Mouse (Mus musculus) right cerebral cortex, adult 2 months (tissue): ENCODE measurements around the gene Cldn11.
"Not testable (repeated sequence)": the region's sequence is repeated elsewhere in the genome, so short reads cannot be mapped to it uniquely, and the experiment has no call there.

ENCODE experiments used
- DNase-seq, 2 experiments: peaks; one replicate each; pipeline ENCODE4 v3.0.0; 2021 to 2022; ENCODE audit warnings: low spot score in 2 of 2

The Cldn11 gene

GRCm38 (mm10) chr3:31149706-31150105 is at the start of gene Cldn11:
Gene Cldn11 (plus strand): TSS chr3:31149920.
- DNase-seq: no peak

- no peak for DNase-seq
Measured at GRCm38 (mm10) chr3:31100026-31100425, 49.7 kb upstream of the Cldn11 start.

- no peak for DNase-seq
Measured at GRCm38 (mm10) chr3:31100802-31101201, 48.9 kb upstream of the Cldn11 start.

- DNase-seq: no peak
Measured at GRCm38 (mm10) chr3:31104936-31105335, 44.8 kb upstream of the Cldn11 start.

DNA sequence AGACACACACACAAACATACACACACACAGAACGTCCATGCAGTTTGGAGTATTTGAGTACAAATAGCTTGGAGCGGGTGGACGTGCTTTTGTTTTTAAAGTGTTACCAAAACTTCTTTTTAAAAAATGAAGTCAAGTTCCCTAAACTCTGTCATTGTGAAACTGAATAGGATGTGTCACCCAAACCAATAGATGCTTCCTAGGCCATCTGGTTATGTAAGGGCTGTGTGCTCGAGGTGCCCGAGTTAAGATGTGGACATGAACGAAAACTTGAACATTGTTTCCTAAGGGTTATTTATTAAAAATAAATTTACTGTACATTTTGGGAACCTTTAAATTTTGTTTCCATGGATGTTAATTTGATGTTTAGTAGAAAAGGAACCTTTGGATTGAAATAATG is 43.1 kb upstream of the Cldn11 start:
- DNase-seq: no peak

DNA sequence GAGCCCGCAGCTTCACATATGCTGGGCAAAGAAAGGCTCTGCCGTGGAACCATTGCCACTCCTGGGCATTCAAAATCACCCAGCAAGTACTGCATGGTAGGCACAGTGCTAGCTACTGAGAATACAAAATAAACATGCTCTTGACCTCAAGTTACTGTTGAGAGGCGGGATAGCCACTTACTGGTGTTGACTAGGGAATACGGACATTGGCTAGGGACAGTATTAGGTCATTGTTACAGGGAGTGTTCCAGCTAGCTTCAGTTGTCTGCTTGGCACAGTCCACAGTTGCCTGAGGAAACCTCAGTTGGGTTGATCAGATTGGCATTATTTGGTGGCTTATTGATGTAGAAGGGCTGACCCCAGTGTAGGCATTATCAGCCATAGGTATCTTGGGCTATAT is 42.0 kb upstream of the Cldn11 start:
- no peak for DNase-seq

- DNase-seq: no peak
Measured at GRCm38 (mm10) chr3:31109108-31109507, 40.6 kb upstream of the Cldn11 start.

DNA sequence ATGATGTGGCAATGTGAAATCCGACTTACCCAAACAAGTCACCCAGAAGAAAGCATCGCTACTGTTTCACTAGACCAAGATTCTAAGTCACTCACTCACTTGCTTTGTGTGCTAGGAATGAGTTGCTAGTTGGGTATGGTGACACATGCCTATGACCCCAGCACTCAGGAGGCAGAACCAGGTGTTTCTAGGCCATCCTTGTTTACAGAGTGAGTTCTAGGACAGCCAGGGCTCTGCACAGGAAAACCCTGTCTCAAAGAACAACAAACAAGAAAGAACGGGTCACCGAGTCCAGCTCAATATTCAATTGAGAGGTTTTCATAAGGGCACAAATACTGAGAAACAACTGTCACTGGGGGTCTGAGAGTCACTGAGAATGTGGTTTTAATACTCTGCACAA is 26.6 kb upstream of the Cldn11 start:
- DNase-seq: no peak

DNA sequence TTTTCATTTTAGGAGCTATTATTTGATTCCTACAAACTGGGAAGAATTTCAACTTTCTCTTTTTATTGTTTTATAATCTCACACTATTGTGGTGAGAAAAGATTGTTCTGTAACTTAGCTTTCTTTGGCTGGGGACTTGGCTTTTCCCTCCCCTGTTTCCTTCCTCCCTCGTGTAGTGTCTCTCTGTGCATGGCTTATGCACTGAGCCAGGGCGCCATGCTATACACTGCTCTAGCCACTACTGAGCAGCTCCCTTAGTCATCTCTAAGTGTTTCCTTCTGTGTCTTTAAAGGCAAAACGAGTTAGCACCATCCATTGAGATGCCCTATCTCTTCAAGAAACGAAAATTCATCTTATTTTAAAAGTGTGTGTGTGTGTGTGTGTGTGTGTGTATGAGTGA is 23.4 kb upstream of the Cldn11 start:
- DNase-seq: no peak

DNA sequence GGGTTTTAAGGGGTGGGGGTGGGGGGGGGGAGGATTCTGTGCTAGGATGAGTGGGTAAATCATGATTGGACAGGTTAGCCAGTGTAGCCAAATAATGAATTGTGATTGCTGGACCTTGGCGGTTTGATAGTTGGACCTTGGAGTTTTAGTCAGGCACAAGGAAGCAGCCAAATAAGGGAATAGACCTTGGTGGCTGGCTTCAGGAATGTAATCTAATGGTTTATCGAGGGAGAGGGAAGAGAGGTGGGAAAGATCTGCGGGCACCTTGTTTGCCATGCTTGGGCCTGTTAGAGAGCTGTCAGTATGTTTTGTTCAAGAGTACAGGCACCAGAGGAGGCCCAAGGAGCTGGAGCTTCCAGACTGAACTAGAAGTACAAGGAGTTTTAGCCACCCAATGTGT is 22.9 kb upstream of the Cldn11 start:
- DNase-seq: no peak

- DNase-seq: no peak
Measured at GRCm38 (mm10) chr3:31129766-31130165, 20.0 kb upstream of the Cldn11 start.

DNA sequence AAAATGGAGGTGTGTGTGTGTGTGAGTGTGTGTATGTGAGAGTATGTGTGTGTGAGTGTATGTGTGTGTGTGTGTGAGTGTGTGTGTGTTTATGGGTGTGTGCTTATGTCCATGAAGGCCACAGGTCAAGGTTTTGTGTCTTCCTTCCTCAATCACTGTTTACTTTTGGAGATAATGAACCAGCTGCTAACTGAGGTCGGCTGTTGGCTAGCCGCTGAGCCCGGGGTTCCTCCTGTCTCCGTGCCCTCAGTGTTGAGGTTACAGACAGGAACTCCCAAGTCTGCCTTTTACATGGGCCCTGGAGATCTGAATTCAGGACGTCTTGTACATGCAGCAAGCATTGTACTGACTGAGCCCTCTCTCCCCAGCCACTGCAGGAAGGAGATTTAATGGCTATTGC is 16.1 kb upstream of the Cldn11 start:
- no peak for DNase-seq

DNA sequence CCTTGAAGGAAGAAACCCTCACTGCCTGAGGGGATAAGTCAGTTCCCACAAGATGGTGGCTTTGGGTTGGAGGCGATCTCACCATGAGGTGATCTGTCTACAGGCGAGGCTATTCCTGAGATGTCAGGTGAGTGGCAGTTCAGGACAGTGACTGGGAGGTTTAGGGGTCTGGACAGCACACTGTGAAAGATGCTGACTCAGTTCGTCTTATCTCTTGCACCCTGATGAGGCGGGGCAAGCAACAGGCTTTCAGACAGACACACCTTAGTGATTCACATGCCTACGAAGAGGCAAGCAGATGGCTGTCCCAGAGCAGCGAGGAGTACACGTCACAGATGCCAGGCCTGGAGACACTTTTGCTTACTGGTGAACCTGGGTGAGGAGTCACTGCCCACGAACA is 15.5 kb upstream of the Cldn11 start:
- no peak for DNase-seq

DNA sequence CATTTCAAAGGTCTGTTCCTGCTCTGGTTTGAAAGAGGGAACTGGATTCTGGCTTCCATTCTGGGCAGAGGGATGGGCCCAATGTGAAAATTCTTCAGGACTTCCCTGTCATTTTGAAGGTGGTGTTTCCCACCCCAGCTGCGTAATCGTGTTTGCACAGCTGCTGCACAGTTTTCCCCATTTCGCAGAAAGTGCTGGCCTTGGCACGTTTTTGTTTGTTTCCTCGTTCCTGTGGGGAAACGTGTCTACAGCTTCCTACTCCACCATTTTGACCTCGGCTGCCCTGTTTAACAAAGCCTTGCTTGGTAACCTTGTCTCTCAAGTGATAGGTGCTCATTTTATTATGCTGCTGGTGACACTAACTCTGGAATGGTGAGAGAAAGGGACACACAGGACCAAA is 15.0 kb upstream of the Cldn11 start:
- DNase-seq: no peak

DNA sequence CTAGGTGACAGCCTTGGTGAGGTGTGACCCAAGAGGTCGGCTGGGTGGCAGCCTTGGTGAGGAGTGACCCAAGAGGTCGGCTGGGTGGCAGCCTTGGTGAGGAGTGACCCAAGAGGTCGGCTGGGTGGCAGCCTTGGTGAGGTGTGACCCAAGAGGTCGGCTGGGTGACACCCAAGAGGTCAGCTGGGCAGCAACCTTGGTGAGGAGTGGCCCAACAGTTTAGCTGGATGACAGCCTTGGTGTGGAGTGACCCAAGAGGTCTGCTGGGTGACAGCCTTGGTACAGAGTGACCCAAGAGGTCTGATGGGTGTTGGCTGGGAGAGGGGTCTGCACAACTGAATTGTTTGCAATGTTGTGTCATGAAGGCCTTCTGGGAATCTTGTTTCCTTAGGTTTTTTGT is 13.1 kb upstream of the Cldn11 start:
- DNase-seq: not testable (repeated sequence)

DNA sequence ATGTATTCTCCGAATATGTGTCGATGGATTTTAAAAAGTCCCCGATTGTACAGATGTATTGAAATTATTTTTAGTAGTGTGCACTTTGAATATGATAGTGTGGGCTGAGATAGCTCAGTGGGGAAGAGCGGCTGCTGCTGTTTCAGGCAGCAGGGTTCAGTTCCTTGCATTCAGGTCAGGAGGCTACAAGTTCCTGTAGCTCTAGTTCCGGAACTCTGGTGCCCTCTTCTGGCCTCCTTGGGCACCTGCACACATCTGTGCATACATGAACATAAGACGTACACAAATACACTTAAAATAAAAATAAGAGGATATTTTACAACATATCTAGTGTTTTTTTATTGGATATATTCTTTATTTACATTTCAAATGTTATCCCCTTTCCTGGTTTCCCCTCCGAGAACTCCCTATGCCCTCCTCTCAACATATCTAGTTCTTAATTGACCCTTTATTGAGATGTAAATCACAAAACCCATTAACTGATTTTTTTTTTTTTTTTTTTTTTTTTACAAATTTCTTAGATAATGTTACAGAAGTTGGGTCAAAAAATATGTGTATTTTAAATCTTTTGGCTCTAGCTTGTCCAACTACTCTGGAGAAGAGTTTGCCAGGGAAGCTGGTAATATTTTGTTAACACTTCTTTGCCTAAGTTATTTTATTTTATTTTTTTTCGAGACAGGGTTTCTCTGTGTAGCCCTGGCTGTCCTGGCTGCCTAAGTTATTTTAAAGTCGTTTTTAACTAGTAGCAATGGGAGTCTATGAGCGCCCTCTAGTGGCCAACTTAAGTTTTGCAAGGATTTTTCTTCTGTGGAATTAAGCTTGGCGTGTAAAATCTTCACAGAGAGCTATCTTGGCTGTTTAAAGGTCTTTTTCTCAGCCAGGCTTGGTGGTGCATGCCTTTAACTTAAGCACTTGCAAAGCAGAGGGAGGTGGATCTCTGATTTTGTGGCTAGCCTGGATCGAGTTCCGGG is 11.0 kb upstream of the Cldn11 start:
- peak; percentile 87 for DNase-seq

- DNase-seq: no peak
Measured at GRCm38 (mm10) chr3:31141621-31142020, 8.1 kb upstream of the Cldn11 start.

DNA sequence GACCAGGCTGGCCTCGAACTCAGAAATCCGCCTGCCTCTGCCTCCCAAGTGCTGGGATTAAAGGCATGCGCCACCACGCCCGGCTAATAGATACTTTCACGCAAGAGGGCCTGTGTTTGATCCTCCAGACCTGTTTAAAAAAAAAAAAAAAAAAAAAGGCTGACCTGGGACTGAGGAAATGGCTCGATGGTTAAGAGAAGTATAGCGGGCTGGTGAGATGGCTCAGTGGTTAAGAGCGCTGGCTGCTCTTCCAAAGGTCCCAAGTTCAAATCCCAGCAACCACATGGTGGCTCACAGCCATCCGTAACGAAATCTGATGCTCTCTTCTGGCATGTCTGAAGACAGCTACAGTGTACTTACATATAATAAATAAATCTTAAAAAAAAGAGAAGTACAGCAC is 4.5 kb upstream of the Cldn11 start:
- not testable (repeated sequence) for DNase-seq

DNA sequence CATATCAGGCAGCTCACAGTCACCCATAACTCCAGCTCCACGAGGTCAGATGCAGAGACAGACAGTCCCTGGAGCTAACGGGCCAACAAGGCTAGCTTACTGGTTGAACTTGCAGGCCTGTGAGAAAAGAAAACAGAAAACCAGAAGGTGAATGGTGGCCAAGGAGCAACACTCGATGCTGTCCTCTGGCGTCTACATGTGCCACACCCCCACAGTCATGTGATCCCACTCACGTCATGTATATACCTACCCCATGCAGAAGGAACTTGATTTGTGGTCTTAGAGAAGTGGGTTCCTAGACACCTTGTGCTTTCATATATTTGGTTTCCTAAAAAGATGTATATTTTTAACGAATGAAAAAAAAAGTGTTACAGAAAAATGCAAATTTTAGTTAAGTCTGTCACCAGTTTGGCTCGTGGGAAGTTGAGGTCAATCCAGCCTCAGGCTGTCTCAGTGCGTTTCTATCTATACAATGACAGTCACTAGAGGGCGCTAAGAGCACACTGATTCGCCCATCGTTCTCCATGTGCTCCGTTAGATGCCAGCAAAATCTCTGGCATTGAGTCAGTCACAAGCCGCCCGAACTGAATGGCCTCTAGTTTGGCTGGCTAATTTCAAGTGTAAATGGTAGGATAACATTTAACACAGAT is 4.0 kb upstream of the Cldn11 start:
- peak; percentile 87 for DNase-seq

DNA sequence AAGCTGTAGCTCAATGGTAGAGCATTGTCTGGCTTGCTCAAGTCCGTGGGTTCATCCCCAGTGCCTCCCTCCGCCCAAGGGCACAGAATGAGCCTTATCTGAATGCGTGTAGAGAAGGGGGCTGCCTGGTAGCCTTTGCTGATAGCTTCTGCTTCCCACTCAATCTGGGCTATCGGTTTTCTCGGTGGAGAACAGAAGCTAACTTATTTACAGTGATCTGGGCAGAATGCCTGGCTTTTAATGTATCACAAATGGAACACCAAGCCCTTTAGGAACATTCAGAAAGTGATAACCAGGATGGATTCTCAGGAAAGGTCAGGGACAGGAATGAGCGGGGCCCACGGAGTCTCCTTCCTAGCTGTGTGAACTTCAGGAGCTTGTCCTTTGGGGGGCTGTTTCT is 1.1 kb upstream of the Cldn11 start:
- DNase-seq: no peak

DNA sequence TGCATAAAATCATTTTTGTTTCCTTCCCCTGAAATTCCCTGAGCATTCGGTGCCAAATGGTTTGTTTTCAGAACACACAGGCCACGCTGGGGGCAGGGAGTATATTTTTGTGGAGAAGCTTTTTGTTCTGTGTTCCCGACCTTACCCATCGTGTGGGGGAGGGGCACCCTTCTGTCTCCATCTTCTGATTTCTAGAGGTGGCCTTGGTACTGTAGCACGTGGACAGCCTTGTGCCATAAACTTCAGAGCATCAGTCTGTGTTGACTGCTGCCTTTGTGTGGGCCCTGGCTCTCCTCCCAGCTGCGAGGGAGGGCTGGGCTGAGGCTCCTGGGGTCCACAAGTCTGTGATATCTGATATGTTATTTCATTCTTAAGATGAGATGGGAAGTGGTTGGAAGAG is 2.4 kb downstream of the Cldn11 start:
- no peak for DNase-seq

- DNase-seq: no peak
Measured at GRCm38 (mm10) chr3:31156126-31156525, 6.4 kb downstream of the Cldn11 start.

DNA sequence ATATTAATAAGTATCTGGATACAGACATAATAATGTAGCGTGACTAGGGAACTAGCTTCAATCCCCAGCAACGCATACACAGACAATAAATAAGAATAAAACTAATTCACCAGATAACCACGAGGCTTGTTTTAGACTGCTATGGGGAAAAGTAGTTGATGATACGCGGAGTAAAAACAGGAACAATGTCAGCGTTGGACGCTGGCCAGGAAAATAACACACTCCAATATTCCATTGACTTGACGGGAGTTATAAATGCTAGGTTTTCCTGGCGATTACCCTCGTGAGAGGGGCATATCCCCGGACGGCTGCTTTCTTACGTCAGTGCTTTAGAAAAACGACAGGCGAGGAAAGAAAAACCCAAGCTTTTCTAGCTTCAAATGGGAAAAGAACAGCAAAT is 8.1 kb downstream of the Cldn11 start:
- no peak for DNase-seq
